Mouse (Mus musculus) megakaryocyte progenitor cell, adult 5-6 weeks (primary cell): ENCODE results near the gene Lrp6. TPM values are rescaled to one million over a fixed set of nuclear protein-coding genes. Genes with fewer than 3 reads are reported as not detected.
A peak's percentile ranks its signal among the peaks of the same experiment; 100 is the strongest.

Source experiments
- ATAC-seq: replicated peaks from 2 replicates; pipeline ENCODE4 v1.8.0; 2016; ENCODE audit warnings: mild to moderate bottlenecking, moderate TSS enrichment, inconsistent platforms; ENCODE audit not compliant: poor library complexity
- total RNA-seq, 2 experiments: library from RNA; stranded (forward) in 1 of 2; stranded (reverse) in 1 of 2; fragments of 157-497, 149-512 nt in 1 of 2; fragments of 200-1000 nt in 1 of 2; gene quantifications; 2 replicates each; pipeline versions ENCODE4 v1.2.3 to v1.2.4; 2015 to 2017

Lrp6 gene
- 24.4 and 33.8 TPM in 2 replicates for total RNA-seq (2015)
- total RNA-seq (2017), result 32.4 and 33.2 TPM in 2 replicates

- ATAC-seq, result peak; percentile 86
Measured at GRCm38 (mm10) chr6:134566818-134567485, at the start of gene Lrp6. Gene Lrp6 (minus strand): TSS chr6:134566965.

- peak; percentile 89 for ATAC-seq
Measured at GRCm38 (mm10) chr6:134614723-134615648, 48.2 kb upstream of the Lrp6 start.

- ATAC-seq, result 0 out of 2 replicates have a peak, but pooled peaks have one; percentile 0
Measured at GRCm38 (mm10) chr6:134614322-134614721, 47.6 kb upstream of the Lrp6 start.

GRCm38 (mm10) chr6:134611896-134612295, 45.1 kb upstream of the Lrp6 start:
- no peak for ATAC-seq

GRCm38 (mm10) chr6:134610380-134610779, 43.6 kb upstream of the Lrp6 start:
- no peak for ATAC-seq

- peak; percentile 91 for ATAC-seq
Measured at GRCm38 (mm10) chr6:134606949-134607746, 40.4 kb upstream of the Lrp6 start.

GRCm38 (mm10) chr6:134606540-134606939, 39.8 kb upstream of the Lrp6 start:
- no peak for ATAC-seq

GRCm38 (mm10) chr6:134605196-134605595, 38.4 kb upstream of the Lrp6 start:
- ATAC-seq, result no peak

- ATAC-seq, result no peak
Measured at GRCm38 (mm10) chr6:134602371-134603003, 35.7 kb upstream of the Lrp6 start.

- no peak for ATAC-seq
Measured at GRCm38 (mm10) chr6:134601766-134602165, 35.0 kb upstream of the Lrp6 start.

GRCm38 (mm10) chr6:134601130-134601529, 34.4 kb upstream of the Lrp6 start:
- ATAC-seq, result no peak

- no peak for ATAC-seq
Measured at GRCm38 (mm10) chr6:134599239-134599638, 32.5 kb upstream of the Lrp6 start.

GRCm38 (mm10) chr6:134597651-134598229, 31.0 kb upstream of the Lrp6 start:
- no peak for ATAC-seq

GRCm38 (mm10) chr6:134594569-134595442, 28.0 kb upstream of the Lrp6 start:
- peak; percentile 83 for ATAC-seq

- no peak for ATAC-seq
Measured at GRCm38 (mm10) chr6:134591614-134592013, 24.8 kb upstream of the Lrp6 start.

GRCm38 (mm10) chr6:134586241-134586640, 19.5 kb upstream of the Lrp6 start:
- no peak for ATAC-seq

GRCm38 (mm10) chr6:134584616-134585015, 17.9 kb upstream of the Lrp6 start:
- ATAC-seq, result no peak

- no peak for ATAC-seq
Measured at GRCm38 (mm10) chr6:134582110-134582509, 15.3 kb upstream of the Lrp6 start.

GRCm38 (mm10) chr6:134579506-134579905, 12.7 kb upstream of the Lrp6 start:
- ATAC-seq, result no peak
